Mouse (Mus musculus): ENCODE results near the gene Dnase1l1.

The Dnase1l1 gene

DNA sequence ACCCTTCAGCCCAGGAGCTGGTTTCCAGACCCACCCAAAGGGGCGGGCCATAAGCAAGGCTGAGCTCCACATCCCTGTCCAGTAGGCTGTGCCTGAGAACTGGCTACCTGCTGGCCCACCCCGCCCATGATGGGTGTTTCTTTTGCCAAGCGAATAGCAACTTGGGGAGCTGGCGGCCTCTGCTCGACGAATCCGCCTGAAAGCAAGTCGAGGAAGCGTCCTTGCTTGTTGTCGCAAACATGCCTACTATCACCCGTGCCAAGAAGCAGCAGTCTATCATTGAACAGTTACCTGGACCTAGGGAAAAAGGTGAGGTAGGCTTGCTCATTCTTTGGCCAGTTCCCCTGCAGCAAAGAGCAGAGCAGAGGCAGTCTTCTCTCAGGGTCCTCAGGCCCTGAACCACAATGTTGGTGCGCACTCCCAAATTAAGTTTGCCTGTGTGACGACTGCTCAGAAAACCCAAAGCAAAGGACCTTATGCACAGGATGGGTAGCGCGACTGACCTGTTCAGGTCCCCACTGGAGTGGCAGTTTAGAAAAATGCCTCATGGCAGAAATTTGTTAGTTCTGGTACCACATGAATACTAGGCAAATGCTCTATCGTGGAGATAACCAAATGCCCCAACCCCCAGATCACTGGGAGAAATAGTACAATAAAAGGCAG, at the start of gene Dnase1l1, which contains the start of gene Taz:
Gene Dnase1l1 (minus strand): TSS at position 606 of the 663 bp plus-strand sequence.
Gene Taz (plus strand): TSS at position 181 of the 663 bp plus-strand sequence.
- peak; percentile 52 for DNase-seq

DNA sequence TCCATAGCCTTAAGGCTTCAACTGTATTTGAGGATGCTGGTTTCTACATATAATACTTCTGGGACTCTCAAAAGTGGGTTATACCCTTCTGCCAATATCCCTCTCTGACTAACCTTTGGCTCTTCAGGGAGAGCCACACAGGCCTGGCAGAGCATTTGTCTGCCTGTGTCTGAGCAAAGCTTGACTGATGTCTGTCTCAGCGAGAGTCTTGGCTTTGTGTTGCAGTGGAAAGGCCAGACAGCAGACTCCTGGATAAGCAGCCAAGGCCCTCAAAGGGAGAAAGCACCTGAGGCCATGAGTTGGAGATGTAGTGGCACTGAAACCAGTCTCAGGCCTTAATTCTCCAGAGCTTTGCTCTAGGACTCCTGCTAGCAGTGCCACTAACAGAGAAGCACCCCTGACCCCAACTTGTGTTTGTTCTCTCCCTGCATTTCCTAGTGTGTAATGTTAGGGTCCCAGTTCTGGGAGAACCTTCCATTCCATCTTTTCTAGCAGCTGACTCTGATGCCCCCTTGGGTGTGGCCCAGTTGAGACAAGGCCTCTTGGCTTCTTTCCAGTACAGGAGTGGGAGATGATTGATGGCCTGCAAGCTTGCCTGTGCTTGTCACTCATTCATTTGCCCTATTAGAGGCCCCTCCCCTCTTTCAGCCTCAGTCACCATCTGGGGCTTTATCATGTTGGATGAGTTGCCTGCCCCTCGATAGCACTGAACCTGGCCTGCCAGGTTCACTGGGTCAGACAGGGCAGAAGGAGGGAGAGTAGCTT, 48.2 kb upstream of the Dnase1l1 start:
- DNase-seq, result no peak

DNA sequence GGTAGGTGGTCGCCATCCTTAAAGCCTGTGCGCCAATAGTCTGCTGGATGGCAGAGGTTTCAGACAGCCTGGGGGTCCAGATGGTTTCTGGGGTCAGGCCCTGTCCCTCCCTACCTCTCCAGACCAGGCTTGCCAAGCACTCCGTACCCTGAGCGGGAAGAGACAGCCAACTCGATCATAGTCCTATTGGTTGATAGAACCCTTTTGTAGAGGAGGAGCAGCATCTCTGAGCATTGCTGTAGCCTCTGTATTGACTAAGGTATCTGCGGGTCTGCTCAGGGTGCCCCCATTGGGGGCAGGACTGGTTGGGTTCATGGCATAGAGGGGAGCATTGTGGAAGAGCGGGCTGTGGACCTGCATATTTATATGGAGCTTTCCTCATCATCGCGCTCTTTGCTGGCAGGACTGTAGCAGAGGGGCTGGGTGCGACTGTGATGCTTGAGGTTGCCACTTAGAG, 47.1 kb upstream of the Dnase1l1 start:
- no peak for DNase-seq

- DNase-seq, result peak; percentile 60
Observed at GRCm38 (mm10) chrX:74328725-74329161, 46.6 kb upstream of the Dnase1l1 start, which contains the start of gene Plxna3. TSS of gene Plxna3 (plus strand) at chrX:74329066.

DNA sequence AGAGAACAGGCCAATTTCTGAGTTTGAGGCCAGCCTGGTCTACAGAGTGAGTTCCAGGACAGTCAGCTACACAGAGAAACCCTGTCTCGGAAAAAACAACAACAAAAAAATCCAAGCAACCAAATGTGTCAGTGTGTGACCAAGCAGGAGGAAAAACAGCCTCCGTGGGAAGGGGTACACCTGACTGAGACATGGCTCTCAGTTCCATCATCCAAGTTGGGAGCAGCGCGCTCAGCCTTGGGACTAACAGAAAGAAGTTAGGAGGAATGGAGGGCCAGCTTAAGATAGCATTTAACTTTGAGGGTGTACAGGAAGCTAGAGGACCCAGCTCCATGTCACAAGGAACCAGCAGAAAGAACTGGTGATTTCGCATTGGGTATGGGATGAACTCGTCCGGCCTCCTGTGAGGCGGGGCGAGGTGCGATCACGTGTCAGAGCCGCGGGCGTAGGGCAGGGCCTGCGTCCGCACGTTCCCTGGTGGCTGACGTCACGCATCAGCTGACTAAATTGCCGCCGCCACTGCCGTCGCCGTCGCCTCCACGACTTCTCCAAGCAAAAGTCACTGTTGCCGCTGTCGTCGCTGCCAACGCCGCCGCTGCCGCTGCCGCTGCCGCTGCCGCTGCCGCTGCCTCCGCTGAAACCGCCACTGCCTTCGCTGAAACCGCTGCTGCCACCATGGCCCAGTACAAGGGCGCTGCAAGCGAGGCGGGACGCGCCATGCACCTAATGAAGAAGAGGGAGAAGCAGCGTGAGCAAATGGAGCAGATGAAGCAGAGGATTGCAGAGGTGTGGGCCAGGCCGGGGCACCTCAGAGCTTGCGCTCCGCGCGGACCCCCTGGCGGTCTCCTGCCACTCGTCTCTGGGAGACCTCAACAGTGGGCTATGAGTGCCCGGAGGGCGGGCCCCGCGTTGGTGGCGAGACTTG, 30.7 kb upstream of the Dnase1l1 start, which contains the start of gene Fam50a:
Gene Fam50a (plus strand): TSS at position 494 of the 925 bp plus-strand sequence.
- peak; percentile 87 for DNase-seq

DNA sequence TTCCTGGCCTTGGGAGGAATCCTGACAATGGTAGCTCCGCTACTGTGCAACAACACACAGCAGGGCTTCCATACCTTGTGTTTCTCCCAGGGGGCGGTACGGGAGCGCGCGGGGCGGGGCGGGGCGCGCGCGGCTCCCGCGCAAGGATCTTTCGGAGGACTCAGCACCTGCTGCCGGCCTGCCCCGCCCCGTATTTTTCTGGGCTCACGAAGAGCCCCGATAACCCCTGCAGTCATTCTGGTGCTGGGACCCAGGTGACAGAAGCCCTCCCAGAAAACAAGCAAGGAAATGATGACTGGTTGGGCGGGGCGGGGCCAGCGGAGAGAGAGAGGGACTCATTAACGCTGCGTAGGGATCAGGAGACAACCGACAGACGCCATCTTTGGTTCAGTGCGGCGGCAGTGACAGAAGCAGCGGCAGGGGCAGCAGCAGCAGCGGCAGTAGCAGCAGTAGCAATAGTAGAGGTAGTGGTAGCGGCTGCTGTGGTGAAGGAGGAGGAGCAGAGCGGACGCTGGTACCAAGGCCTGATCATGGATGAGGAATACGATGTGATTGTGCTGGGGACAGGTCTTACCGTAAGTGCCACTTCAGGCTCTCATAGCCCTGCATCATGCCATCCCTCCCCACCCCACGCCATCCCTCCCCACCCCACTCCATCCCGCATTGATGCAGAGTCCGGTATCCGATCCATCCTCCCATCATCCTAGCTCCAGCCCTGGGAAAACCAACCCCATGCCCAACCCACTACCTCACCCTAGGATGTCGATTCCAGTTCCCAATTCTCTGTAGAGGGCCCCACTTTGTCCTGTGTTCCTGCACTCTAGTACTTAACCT, 22.9 kb upstream of the Dnase1l1 start, which contains the start of gene Gdi1:
Gene Gdi1 (plus strand): TSS at position 132 of the 834 bp plus-strand sequence.
- DNase-seq, result peak; percentile 83

GRCm38 (mm10) chrX:74299721-74300120, 17.6 kb upstream of the Dnase1l1 start:
- DNase-seq, result no peak

GRCm38 (mm10) chrX:74298348-74298747, 16.2 kb upstream of the Dnase1l1 start:
- no peak for DNase-seq

DNA sequence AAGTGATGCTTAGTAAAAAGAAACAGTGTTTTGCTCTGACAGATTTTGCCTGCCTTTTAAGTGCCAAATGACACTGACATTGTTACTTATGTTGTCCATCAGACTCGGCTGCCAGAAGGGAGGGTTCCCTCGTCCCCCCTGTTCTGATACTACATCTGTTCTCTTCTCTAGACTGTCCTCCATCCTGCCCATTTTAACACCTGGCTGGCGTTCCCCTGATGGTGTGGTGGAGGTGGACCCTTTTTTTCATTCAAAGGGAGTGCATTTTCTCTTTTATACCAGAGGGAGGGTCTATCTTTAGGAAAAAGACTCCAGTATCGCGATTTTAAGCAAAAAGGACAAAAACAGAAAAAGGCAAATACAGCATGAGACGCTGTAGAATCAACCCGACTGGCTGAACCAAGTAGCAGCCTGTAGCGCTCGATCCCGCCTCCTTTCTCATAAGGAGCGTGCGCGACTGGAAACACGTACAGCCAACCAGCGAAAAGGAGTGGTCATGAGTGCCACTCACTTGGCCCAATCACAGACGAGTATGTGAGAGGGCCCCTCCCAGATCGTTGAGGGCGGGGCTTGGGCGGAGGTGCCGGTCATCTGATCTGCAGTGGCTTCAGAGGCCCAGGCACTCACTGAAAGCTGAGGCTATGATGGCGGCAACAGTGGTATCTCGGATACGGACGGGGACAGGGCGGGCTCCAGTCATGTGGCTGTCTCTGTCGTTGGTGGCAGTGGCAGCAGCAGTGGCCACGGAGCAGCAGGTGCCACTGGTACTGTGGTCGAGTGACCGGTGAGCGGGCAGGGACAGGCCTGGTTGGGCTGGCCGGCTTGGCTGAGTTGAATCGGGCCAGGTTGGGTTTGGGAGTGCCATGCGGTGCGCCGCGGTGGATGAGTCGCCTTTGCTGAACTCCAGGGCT, 14.7 kb upstream of the Dnase1l1 start, which contains the start of gene Atp6ap1:
Gene Atp6ap1 (plus strand): TSS at position 560 of the 911 bp plus-strand sequence.
- peak; percentile 93 for DNase-seq

GRCm38 (mm10) chrX:74293431-74293830, 11.3 kb upstream of the Dnase1l1 start:
- no peak for DNase-seq

DNA sequence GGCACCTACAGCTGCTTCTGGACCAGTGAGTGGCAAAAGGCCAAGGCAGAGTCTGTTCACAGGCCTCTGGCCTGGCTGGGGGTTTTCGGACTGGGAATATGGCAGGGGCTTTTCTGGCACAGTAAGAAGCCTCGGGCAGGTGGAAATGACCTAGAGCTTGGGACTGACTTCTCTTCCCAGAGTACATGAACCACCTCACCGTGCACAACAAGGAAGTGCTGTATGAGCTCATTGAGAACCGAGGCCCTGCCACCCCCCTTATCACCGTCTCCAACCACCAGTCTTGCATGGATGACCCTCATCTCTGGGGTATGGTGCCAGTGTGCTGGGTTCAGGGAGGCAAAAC, 928 bp upstream of the Dnase1l1 start:
- no peak for DNase-seq

GRCm38 (mm10) chrX:74282395-74283091, 406 bp upstream of the Dnase1l1 start:
- peak; percentile 87 for DNase-seq

- DNase-seq, result no peak
Observed at GRCm38 (mm10) chrX:74281041-74281731, 951 bp downstream of the Dnase1l1 start.

DNA sequence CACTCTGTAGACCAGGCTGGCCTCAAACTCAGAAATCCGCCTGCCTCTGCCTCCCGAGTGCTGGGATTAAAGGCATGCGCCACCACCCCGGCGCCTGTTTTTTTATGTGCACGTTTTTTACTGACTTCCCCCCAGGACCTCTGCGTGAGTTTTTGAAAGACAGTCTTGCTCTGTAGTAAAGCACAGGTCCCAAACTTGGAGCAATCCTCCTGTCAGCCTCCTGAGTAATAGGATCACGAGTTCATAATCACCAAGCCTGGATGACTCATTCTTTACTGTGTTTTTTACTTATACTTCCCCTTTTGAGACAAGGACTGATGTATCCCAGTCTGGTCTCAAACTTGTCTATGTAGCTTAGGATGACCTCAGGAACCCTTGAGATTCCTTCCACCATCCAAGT, 4.2 kb downstream of the Dnase1l1 start:
- DNase-seq, result no peak

DNA sequence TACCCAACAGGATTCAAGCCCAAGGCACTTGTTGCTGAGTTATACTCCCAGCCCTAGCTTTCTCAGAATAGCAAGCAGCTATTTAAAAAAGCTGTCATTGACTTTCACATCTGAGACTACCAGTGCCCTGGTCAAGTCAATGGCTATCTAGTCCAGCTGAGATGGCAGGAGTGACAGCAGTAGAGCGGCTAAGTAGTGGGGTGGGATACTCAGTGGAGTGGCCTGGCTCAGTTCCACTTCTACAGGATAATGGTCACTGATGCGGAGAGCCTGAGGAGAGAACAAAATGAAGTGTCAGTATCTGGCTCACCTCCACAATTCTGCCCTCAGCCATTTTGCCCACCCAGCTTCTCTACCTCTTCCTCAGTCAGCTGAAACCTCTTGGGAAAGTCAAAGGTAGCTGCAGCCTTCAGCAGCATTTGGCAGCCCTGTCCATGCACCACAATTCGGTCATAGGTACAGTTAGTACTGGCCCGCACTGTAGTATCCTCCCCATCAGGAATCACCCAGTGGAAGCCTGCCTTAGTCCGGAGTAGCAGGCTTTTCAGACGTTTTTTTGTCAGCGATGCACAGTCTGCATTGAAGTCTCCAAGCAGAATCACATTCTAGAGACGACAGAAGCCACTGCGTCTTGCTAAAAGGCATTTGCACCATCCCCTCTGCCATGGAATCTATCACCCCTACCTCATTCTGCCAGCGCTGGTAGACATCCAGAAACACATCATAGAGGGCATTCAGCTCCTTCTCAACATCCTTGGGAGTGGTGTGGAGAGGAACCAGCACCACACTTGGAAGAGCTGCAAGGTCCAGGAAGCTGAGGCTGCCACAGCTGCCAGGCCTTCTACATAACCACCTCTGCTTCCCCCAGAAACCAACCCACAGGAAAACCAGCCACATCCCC, 8.5 kb downstream of the Dnase1l1 start:
- no peak for DNase-seq

GRCm38 (mm10) chrX:74270902-74271551, 11.1 kb downstream of the Dnase1l1 start:
- DNase-seq, result peak; percentile 18

DNA sequence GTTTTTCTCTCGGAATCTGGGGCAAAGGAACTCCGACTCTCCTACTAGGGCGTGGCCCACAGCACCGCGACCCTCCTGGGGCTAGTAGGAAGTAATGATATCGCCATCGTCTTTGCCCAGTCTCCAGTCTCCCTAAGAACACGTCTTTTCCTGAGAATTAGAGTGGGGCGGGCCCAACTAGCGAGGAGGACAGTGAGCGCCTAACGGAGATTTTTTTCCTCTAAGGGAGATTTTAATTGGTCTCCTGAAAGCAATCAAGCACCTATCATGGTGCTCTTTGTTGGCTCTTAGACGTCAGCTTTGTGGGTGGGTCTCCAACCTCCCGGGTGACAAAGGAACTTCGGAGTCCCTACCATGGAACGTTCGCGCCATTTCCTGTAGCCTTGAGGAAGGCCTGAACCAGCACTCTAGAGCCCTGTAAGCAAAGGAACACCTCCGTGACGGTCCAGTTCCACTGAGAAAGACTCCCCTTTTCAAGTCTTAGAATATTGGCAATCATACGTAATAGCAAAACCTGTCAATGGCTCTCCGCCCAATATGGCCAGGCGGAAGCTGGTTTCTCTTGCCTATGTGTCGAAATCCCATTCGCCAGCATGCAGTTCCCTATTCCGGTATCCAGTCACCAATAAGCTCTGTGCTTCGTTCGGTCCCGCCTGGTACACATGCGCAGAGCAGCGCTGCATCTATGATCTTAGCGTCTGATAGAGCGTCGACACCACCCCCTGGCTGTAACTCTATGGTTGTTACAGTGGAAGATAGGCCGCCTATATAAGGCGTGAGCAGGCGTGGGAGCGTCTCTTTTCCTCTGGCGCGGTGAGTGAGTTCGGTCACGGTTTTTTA, 11.9 kb downstream of the Dnase1l1 start, which contains the start of gene Rpl10:
Gene Rpl10 (plus strand): TSS at position 751 of the 840 bp plus-strand sequence.
- DNase-seq, result peak; percentile 88
